Mouse (Mus musculus) layer of hippocampus, postnatal 36 days (tissue): ENCODE results near the gene Zkscan3. TPM values are rescaled to one million over a fixed set of nuclear protein-coding genes. Genes with fewer than 3 reads are reported as not detected.

Experiments used
- DNase-seq, 2 experiments: peaks; one replicate each; pipeline ENCODE4 v3.0.0; 2022
- total RNA-seq, 2 experiments: library from RNA; stranded (reverse); gene quantifications; 2 replicates each; pipeline ENCODE4 v1.2.3; 2021

Gene Zkscan3
- 10 to 100 TPM; 39.7 to 46.2 TPM for total RNA-seq

- peak; percentile 75 to 83 for DNase-seq
Observed at GRCm38 (mm10) chr13:21402287-21402846, at the start of gene Zkscan3. TSS of gene Zkscan3 (minus strand) at chr13:21402755.

- no peak for DNase-seq
Observed at GRCm38 (mm10) chr13:21447856-21448614, 45.5 kb upstream of the Zkscan3 start.

- no peak for DNase-seq
Observed at GRCm38 (mm10) chr13:21446796-21447195, 44.2 kb upstream of the Zkscan3 start.

- DNase-seq: no peak
Observed at GRCm38 (mm10) chr13:21441207-21441572, 38.6 kb upstream of the Zkscan3 start.

GRCm38 (mm10) chr13:21440503-21441206 lies 38.1 kb upstream of the Zkscan3 start, which contains the start of gene Pgbd1:
TSS of gene Pgbd1 (minus strand) at chr13:21441058.
- DNase-seq: peak; percentile 55 to 62

GRCm38 (mm10) chr13:21435476-21435875 lies 32.9 kb upstream of the Zkscan3 start:
- no peak for DNase-seq

- no peak for DNase-seq
Observed at GRCm38 (mm10) chr13:21427631-21428030, 25.1 kb upstream of the Zkscan3 start.

- DNase-seq: no peak
Observed at GRCm38 (mm10) chr13:21423301-21423700, 20.7 kb upstream of the Zkscan3 start.

GRCm38 (mm10) chr13:21418865-21419264 lies 16.3 kb upstream of the Zkscan3 start:
- no peak for DNase-seq

GRCm38 (mm10) chr13:21417298-21418010 lies 14.9 kb upstream of the Zkscan3 start:
- DNase-seq: no peak

GRCm38 (mm10) chr13:21415750-21416149 lies 13.2 kb upstream of the Zkscan3 start:
- no peak for DNase-seq

- DNase-seq: no peak
Observed at GRCm38 (mm10) chr13:21415266-21415665, 12.7 kb upstream of the Zkscan3 start.

GRCm38 (mm10) chr13:21414231-21415212 lies 12.0 kb upstream of the Zkscan3 start:
- DNase-seq: no peak

GRCm38 (mm10) chr13:21408805-21409459 lies 6.4 kb upstream of the Zkscan3 start:
- no peak for DNase-seq

- peak; percentile 85 to 86 for DNase-seq
Observed at GRCm38 (mm10) chr13:21407969-21408804, 5.6 kb upstream of the Zkscan3 start.

- no peak for DNase-seq
Observed at GRCm38 (mm10) chr13:21407341-21407740, 4.8 kb upstream of the Zkscan3 start.

- DNase-seq: no peak
Observed at GRCm38 (mm10) chr13:21402848-21403247, 293 bp upstream of the Zkscan3 start.

- DNase-seq: no peak
Observed at GRCm38 (mm10) chr13:21401636-21402286, 794 bp downstream of the Zkscan3 start.

GRCm38 (mm10) chr13:21401166-21401565 lies 1.4 kb downstream of the Zkscan3 start:
- no peak for DNase-seq
